Mouse (Mus musculus) lung, adult 2 months (tissue): ENCODE measurements around the gene Btbd9.

Source experiments
- CTCF ChIP-seq: fragments of 200-500 bp; IDR thresholded peaks from 2 replicates; pipeline ENCODE4 v1.5.1; 2011; ENCODE audit warnings: mild to moderate bottlenecking, low read length, control low read depth; ENCODE audit not compliant: insufficient read depth
- POLR2A ChIP-seq: fragments of 200-500 bp; IDR thresholded peaks from 2 replicates; pipeline ENCODE4 v1.6.1; 2011; ENCODE audit warnings: low read depth, mild to moderate bottlenecking, control low read depth, low read length, borderline replicate concordance; ENCODE audit errors: extremely low read depth

- TF ChIP-seq CTCF = no peak
- no peak for TF ChIP-seq POLR2A
These were observed 322.4 kb downstream of the Btbd9 start for GRCm38 (mm10) chr17:30253924-30254323.
